Mouse (Mus musculus) heart, embryonic 13.5 days (tissue): Measurements from ENCODE around the gene Ube2r2. TPM values are rescaled to one million over a fixed set of nuclear protein-coding genes. Genes with fewer than 3 reads are reported as not detected.

Source experiments
- polyA plus RNA-seq: library from polyadenylated mRNA; unstranded; fragments of >200 nt; fragmentation: Nextera tagmentation; extraction: Ambion mirVana; gene quantifications from 2 replicates; pipeline ENCODE4 v1.2.1, GENCODE M21; 2015

Gene Ube2r2
- polyA plus RNA-seq, 1 experiment from 2014 or later: 75.3 TPM

Other genes starting within 250 kb of the Ube2r2 start
- 9.3 and 11.4 TPM in 2 replicates for gene Spink4, start 215.7 kb upstream of the Ube2r2 start, polyA plus RNA-seq
- 168 and 177 TPM in 2 replicates for gene Bag1, start 187.4 kb upstream of the Ube2r2 start, polyA plus RNA-seq
- gene Chmp5, start 187.3 kb upstream of the Ube2r2 start, polyA plus RNA-seq: 64.6 and 76.6 TPM in 2 replicates
- 50.3 and 54.9 TPM in 2 replicates for gene Nfx1, start 164.8 kb upstream of the Ube2r2 start, polyA plus RNA-seq
- gene Aqp7, start 87.6 kb upstream of the Ube2r2 start, polyA plus RNA-seq: not detected in 2 replicates
- 0.87 and 1.2 TPM in 2 replicates for gene Aqp3, start 37.6 kb upstream of the Ube2r2 start, polyA plus RNA-seq
- 15.7 and 18.2 TPM in 2 replicates for gene Nol6, start 11.3 kb upstream of the Ube2r2 start, polyA plus RNA-seq
- 51.5 and 53.2 TPM in 2 replicates for gene Ubap2, start 139.4 kb downstream of the Ube2r2 start, polyA plus RNA-seq
- gene Dcaf12, start 179.1 kb downstream of the Ube2r2 start, polyA plus RNA-seq: 41.9 TPM in 2 replicates
- gene Ubap1, start 213.3 kb downstream of the Ube2r2 start, polyA plus RNA-seq: 40.1 and 46.2 TPM in 2 replicates